Mouse (Mus musculus): ENCODE results near the gene Mus81. TPM values are rescaled to one million over a fixed set of nuclear protein-coding genes. Genes with fewer than 3 reads are reported as not detected.
A peak's percentile ranks its signal among the peaks of the same experiment; 100 is the strongest.

Mus81 gene
- polyA plus RNA-seq, 1 experiment = 149 TPM

- TF ChIP-seq POLR2A (IDR thresholded peaks at IDR 0.05; ENCODE audit: control insufficient read depth, extremely low read depth, insufficient read depth, low read length, poor library complexity) (no peak), CTCF (IDR thresholded peaks at IDR 0.05; ENCODE audit: borderline replicate concordance, control insufficient read depth, extremely low read depth, insufficient read depth, low read length, poor library complexity) (no peak)
- no peak for DNase-seq
- H3K27ac ChIP-seq (ENCODE audit: control insufficient read depth, insufficient read depth, low read length) = no peak overlapping the region
- H3K4me1 ChIP-seq (replicated peaks; ENCODE audit: control insufficient read depth, insufficient read depth, low read length) = peaks cover 11% of the 10 kb centered on the region
- no peaks in the 10 kb centered on the region for H3K36me3 ChIP-seq (ENCODE audit: control insufficient read depth, insufficient read depth, low read length)
- H3K4me3 ChIP-seq (ENCODE audit: control insufficient read depth, insufficient read depth, low read length) = no peak overlapping the region
- 96% methylated on average over 8 of the region's 8 CpGs for WGBS
- H3K27me3 ChIP-seq (ENCODE audit: control insufficient read depth, insufficient read depth, low read length) = no peaks in the 10 kb centered on the region
Measured at GRCm38 (mm10) chr19:5516906-5517505, 28.8 kb upstream of the Mus81 start.

- Histone ChIP-seq H3K4me1 (replicated peaks; ENCODE audit: control insufficient read depth, insufficient read depth, low read length) (peaks cover 20% of the 10 kb centered on the region), H3K27me3 (ENCODE audit: control insufficient read depth, insufficient read depth, low read length) (no peaks in the 10 kb centered on the region), H3K36me3 (ENCODE audit: control insufficient read depth, insufficient read depth, low read length) (no peaks in the 10 kb centered on the region), H3K27ac (ENCODE audit: control insufficient read depth, insufficient read depth, low read length) (no peak overlapping the region), H3K4me3 (ENCODE audit: control insufficient read depth, insufficient read depth, low read length) (no peak overlapping the region)
- no peak for DNase-seq
- TF ChIP-seq CTCF (IDR thresholded peaks at IDR 0.05; ENCODE audit: borderline replicate concordance, control insufficient read depth, extremely low read depth, insufficient read depth, low read length, poor library complexity) (no peak), POLR2A (IDR thresholded peaks at IDR 0.05; ENCODE audit: control insufficient read depth, extremely low read depth, insufficient read depth, low read length, poor library complexity) (no peak)
- 96% methylated on average over 7 of the region's 7 CpGs for WGBS
Measured at GRCm38 (mm10) chr19:5515840-5516777, 27.9 kb upstream of the Mus81 start.

- Histone ChIP-seq H3K27me3 (ENCODE audit: control insufficient read depth, insufficient read depth, low read length) (no peaks in the 10 kb centered on the region), H3K4me3 (ENCODE audit: control insufficient read depth, insufficient read depth, low read length) (no peak overlapping the region), H3K36me3 (ENCODE audit: control insufficient read depth, insufficient read depth, low read length) (no peaks in the 10 kb centered on the region), H3K4me1 (replicated peaks; ENCODE audit: control insufficient read depth, insufficient read depth, low read length) (peaks cover 28% of the 10 kb centered on the region), H3K27ac (ENCODE audit: control insufficient read depth, insufficient read depth, low read length) (no peak overlapping the region)
- no peak for TF ChIP-seq POLR2A (IDR thresholded peaks at IDR 0.05; ENCODE audit: control insufficient read depth, extremely low read depth, insufficient read depth, low read length, poor library complexity)
- no peak for TF ChIP-seq CTCF (IDR thresholded peaks at IDR 0.05; ENCODE audit: borderline replicate concordance, control insufficient read depth, extremely low read depth, insufficient read depth, low read length, poor library complexity)
- WGBS = 62% methylated on average over 3 of the region's 3 CpGs
- DNase-seq = no peak
Measured at GRCm38 (mm10) chr19:5513005-5513349, 24.8 kb upstream of the Mus81 start.

- no peak for DNase-seq
- no peak overlapping the region for H3K4me3 ChIP-seq (ENCODE audit: control insufficient read depth, insufficient read depth, low read length)
- peaks cover 28% of the 10 kb centered on the region for H3K4me1 ChIP-seq (replicated peaks; ENCODE audit: control insufficient read depth, insufficient read depth, low read length)
- H3K27ac ChIP-seq (ENCODE audit: control insufficient read depth, insufficient read depth, low read length) = no peak overlapping the region
- TF ChIP-seq POLR2A (IDR thresholded peaks at IDR 0.05; ENCODE audit: control insufficient read depth, extremely low read depth, insufficient read depth, low read length, poor library complexity) (no peak), CTCF (IDR thresholded peaks at IDR 0.05; ENCODE audit: borderline replicate concordance, control insufficient read depth, extremely low read depth, insufficient read depth, low read length, poor library complexity) (no peak)
- H3K27me3 ChIP-seq (ENCODE audit: control insufficient read depth, insufficient read depth, low read length) = no peaks in the 10 kb centered on the region
- 10% methylated on average over 12 of the region's 12 CpGs for WGBS
- H3K36me3 ChIP-seq (ENCODE audit: control insufficient read depth, insufficient read depth, low read length) = no peaks in the 10 kb centered on the region
Measured at GRCm38 (mm10) chr19:5512091-5513004, 24.1 kb upstream of the Mus81 start.

GRCm38 (mm10) chr19:5511074-5511632 lies 23.0 kb upstream of the Mus81 start:
- peak overlapping the region; percentile 31; the same call in 1 of the 2 replicates for H3K27ac ChIP-seq (ENCODE audit: control insufficient read depth, insufficient read depth, low read length)
- peaks cover 28% of the 10 kb centered on the region for H3K4me1 ChIP-seq (replicated peaks; ENCODE audit: control insufficient read depth, insufficient read depth, low read length)

More at GRCm38 (mm10) chr19:5511074-5511632, 23.0 kb upstream of the Mus81 start:
- Histone ChIP-seq H3K36me3 (ENCODE audit: control insufficient read depth, insufficient read depth, low read length) (no peaks in the 10 kb centered on the region), H3K4me3 (ENCODE audit: control insufficient read depth, insufficient read depth, low read length) (peak overlapping the region; percentile 59), H3K27me3 (ENCODE audit: control insufficient read depth, insufficient read depth, low read length) (no peaks in the 10 kb centered on the region)
- 15% methylated on average over 15 of the region's 15 CpGs for WGBS
- no peak for TF ChIP-seq POLR2A (IDR thresholded peaks at IDR 0.05; ENCODE audit: control insufficient read depth, extremely low read depth, insufficient read depth, low read length, poor library complexity)
- no peak for TF ChIP-seq CTCF (IDR thresholded peaks at IDR 0.05; ENCODE audit: borderline replicate concordance, control insufficient read depth, extremely low read depth, insufficient read depth, low read length, poor library complexity)
- DNase-seq = no peak
